Mouse (Mus musculus) limb, embryonic 14.5 days (tissue): ENCODE measurements around the gene Ksr2. TPM values are rescaled to one million over a fixed set of nuclear protein-coding genes. Genes with fewer than 3 reads are reported as not detected.
A peak's percentile ranks its signal among the peaks of the same experiment; 100 is the strongest.

ENCODE experiments used
- ATAC-seq: fragments of 200-750 bp; cut with Nextera tagmentation; 2 replicates; pipeline ENCODE4 v1.8.0; 2017; ENCODE audit warnings: low read depth, moderate number of reproducible peaks, moderate TSS enrichment; ENCODE audit not compliant: low FRiP score
- DNase-seq: peaks from one replicate; pipeline ENCODE4 v3.0.0-alpha.2; 2015; ENCODE audit warnings: low spot score
- H3K27ac ChIP-seq: fragments of 300-500 bp; sonication (generic); replicated peaks from 2 replicates; pipeline ENCODE4 v1.5.1; 2014; ENCODE audit warnings: low read depth, mild to moderate bottlenecking, low read length, moderate library complexity, mixed read lengths
- H3K27me3 ChIP-seq: fragments of 300-500 bp; sonication (generic); 2 replicates; pipeline ENCODE4 v1.6.1; 2014; ENCODE audit warnings: low read length, mixed read lengths; ENCODE audit not compliant: control insufficient read depth, insufficient read depth
- H3K36me3 ChIP-seq: fragments of 300-500 bp; sonication (generic); 2 replicates; pipeline ENCODE4 v1.6.1; 2014; ENCODE audit warnings: mild to moderate bottlenecking, low read length, moderate library complexity, mixed read lengths; ENCODE audit not compliant: control insufficient read depth, insufficient read depth
- H3K4me1 ChIP-seq: fragments of 300-500 bp; sonication (generic); 2 replicates; pipeline ENCODE4 v1.6.1; 2014; ENCODE audit warnings: antibody characterized with exemption, low read length, mixed read lengths; ENCODE audit not compliant: control insufficient read depth, insufficient read depth
- H3K4me2 ChIP-seq: fragments of 300-500 bp; sonication (generic); replicated peaks from 2 replicates; pipeline ENCODE4 v1.6.1; 2014; ENCODE audit warnings: low read depth, mild to moderate bottlenecking, low read length, moderate library complexity; ENCODE audit not compliant: severe bottlenecking
- H3K4me3 ChIP-seq: fragments of 300-500 bp; sonication (generic); replicated peaks from 2 replicates; pipeline ENCODE4 v1.5.1; 2014; ENCODE audit warnings: low read length
- H3K9ac ChIP-seq: fragments of 300-500 bp; sonication (generic); 2 replicates; pipeline ENCODE4 v1.6.1; 2014; ENCODE audit warnings: mild to moderate bottlenecking, low read depth, low read length, moderate library complexity; ENCODE audit not compliant: severe bottlenecking
- H3K9me3 ChIP-seq: fragments of 300-500 bp; sonication (generic); 2 replicates; pipeline ENCODE4 v1.6.1; 2016; ENCODE audit warnings: low read length; ENCODE audit not compliant: control insufficient read depth
- POLR2A ChIP-seq: fragments of 200-500 bp; IDR thresholded peaks from 2 replicates; pipeline ENCODE4 v1.8.0; 2012; ENCODE audit warnings: inconsistent platforms, mild to moderate bottlenecking, moderate library complexity, borderline replicate concordance; ENCODE audit not compliant: insufficient read depth, insufficient read length; ENCODE audit errors: extremely low read depth
- WGBS: fragments of 180-500 bp; shearing (Covaris S2); extraction: QIAGEN DNeasy Blood & Tissue Kit; methylation state at CpG from one replicate; pipeline ENCODE4 v1.1.7; 2014; 5-methylcytosine and 5-hydroxymethylcytosine counted together
- polyA plus RNA-seq, 2 experiments: library from polyadenylated mRNA; depleted of rRNA in 1 of 2; stranded (reverse) in 1 of 2; unstranded in 1 of 2; fragments of >200 nt; fragmentation: Nextera tagmentation in 1 of 2; extraction: Ambion mirVana in 1 of 2; gene quantifications; 2 replicates each; pipeline versions ENCODE4 v1.2.1 to v1.2.3; 2012 to 2014

Gene Ksr2
- polyA plus RNA-seq, 2 experiments, result 0.08 to 0.13 TPM

DNA sequence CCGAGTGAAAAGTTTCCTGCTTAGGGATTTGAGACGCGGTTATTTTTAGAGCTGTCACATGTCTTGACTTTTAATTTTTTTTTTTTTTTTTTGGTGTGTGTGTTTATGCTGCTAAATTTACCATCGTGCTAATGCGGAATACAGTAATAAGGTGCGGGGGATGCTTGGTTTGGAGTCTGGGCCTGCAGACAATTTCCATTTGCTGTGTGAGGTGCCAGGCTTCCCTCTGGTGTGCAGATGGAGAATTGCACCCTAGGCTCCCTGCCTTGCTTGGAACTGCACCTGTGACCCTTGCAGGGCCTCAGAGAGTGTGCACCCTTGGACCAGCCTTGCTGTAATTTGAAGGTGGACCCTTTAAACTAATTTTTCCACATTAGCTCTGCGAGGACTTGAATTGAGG lies 80.1 kb downstream of the Ksr2 start:
- H3K9me3 ChIP-seq, result no peaks in the 10 kb centered on the region
- peaks cover 5% of the 10 kb centered on the region; the same call in 1 of the 2 replicates for H3K4me1 ChIP-seq
- H3K36me3 ChIP-seq, result no peaks in the 10 kb centered on the region
- WGBS, result 23% methylated on average over 7 of the region's 7 CpGs
- no peak overlapping the region for H3K4me3 ChIP-seq
- H3K4me2 ChIP-seq, result no peak overlapping the region
- no peak overlapping the region for H3K27ac ChIP-seq
- peak; percentile 73 for ATAC-seq
- no peak overlapping the region for H3K9ac ChIP-seq
- no peaks in the 10 kb centered on the region for H3K27me3 ChIP-seq
- no peak for TF ChIP-seq POLR2A
- DNase-seq, result peak; percentile 72

DNA sequence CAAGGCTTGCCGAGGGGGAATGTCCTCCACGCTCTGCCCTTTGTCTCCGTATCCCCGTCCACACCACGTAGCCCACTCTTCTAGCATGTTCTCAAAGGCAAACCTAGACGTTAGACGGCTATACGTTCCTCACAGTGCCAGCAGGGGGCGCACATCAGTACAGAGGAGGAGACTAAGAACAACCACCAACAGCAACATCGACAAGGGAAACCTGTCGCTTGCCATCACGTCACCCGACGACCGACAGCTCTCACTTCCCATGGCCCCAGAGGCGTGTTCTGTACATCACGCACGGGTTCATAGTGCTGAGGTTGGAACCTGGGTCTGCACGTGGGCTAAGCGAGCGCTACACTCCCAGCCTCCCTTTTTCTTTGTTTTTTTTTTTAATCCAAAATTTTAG lies 83.3 kb downstream of the Ksr2 start:
- ATAC-seq, result no peak
- no peak overlapping the region for H3K4me2 ChIP-seq
- no peak for TF ChIP-seq POLR2A

DNA sequence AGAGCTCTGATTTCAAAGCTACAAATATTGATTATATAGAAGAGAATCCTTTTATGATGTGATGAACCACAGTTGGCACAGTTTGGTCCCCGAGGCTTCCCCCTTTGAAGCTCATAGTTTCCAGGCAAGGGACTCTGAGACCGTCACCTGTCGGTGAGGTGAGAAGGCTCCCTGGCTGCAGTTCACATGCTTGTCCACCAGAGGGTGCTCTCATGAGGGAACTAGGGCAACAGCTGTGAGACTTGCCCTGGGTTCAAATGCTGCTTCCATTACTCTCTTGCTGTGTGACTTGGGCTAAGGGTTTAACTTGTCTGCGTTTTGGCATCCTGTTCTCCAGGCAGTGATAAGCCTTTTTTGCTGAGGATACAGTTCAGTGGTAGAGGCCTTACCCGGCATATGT lies 88.8 kb downstream of the Ksr2 start:
- no peak overlapping the region for H3K4me3 ChIP-seq
- H3K9me3 ChIP-seq, result no peaks in the 10 kb centered on the region
- H3K4me2 ChIP-seq, result no peak overlapping the region
- no peaks in the 10 kb centered on the region for H3K4me1 ChIP-seq
- TF ChIP-seq POLR2A, result no peak
- WGBS, result 81% methylated on average over 5 of the region's 5 CpGs
- no peak overlapping the region for H3K27ac ChIP-seq
- H3K9ac ChIP-seq, result no peak overlapping the region
- no peaks in the 10 kb centered on the region for H3K36me3 ChIP-seq
- no peaks in the 10 kb centered on the region for H3K27me3 ChIP-seq
- ATAC-seq (no peak), DNase-seq (no peak)

More for the DNA sequence above, 83.3 kb downstream of the Ksr2 start:
- Histone ChIP-seq H3K9me3 (no peaks in the 10 kb centered on the region), H3K36me3 (no peaks in the 10 kb centered on the region), H3K4me3 (no peak overlapping the region), H3K27ac (no peak overlapping the region), H3K9ac (no peak overlapping the region), H3K4me1 (peaks cover 5% of the 10 kb centered on the region; the same call in 1 of the 2 replicates), H3K27me3 (no peaks in the 10 kb centered on the region)
- no peak for DNase-seq
- 61% methylated on average over 21 of the region's 21 CpGs for WGBS

DNA sequence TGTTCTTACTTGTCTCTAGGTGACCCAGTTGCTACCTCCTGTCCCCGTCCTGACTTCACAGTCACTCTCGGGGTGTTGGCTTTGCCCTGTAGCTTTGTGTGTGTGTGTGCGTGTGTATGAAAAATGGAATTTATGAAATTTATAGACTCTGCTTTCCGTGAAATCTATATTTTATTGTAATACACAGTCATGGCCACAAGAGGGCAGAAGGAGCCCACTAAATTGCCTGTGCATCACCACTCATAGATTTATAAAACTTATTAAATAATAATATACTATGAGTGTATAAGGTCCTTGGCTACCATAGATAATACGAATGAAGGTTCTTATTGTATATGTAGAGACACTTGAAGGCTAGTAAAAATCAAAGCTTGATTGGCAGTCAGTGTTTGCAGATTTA lies 90.6 kb downstream of the Ksr2 start:
- no peak overlapping the region for H3K4me3 ChIP-seq
- DNase-seq (no peak), ATAC-seq (no peak)
- H3K9me3 ChIP-seq, result no peaks in the 10 kb centered on the region
- no peaks in the 10 kb centered on the region for H3K36me3 ChIP-seq
- no peaks in the 10 kb centered on the region for H3K27me3 ChIP-seq
- no peak overlapping the region for H3K4me2 ChIP-seq
- H3K4me1 ChIP-seq, result no peaks in the 10 kb centered on the region
- H3K9ac ChIP-seq, result no peak overlapping the region
- no peak overlapping the region for H3K27ac ChIP-seq
- TF ChIP-seq POLR2A, result no peak
- 87% methylated on average over 5 of the region's 5 CpGs for WGBS

DNA sequence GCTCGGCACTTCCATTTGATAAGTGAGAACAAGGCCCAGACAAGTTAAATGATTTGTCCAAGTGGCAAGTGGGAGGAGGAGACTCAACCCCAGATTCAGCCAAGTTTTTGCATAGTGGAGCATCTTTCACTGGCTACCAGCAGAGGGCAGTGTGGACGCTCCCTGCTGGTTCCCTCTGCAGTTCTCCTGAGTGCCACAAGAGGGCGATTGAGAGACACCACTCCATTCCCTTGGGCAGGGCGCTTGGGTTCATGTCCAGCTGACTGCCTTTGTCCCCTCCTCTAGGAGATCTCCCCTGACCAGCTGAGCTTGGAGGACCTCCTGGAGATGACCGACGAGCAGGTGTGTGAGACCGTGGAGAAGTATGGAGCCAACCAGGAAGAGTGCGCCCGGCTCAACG lies 91.4 kb downstream of the Ksr2 start:
- no peak for ATAC-seq
- Histone ChIP-seq H3K36me3 (no peaks in the 10 kb centered on the region), H3K9me3 (no peaks in the 10 kb centered on the region), H3K27me3 (no peaks in the 10 kb centered on the region), H3K27ac (no peak overlapping the region), H3K9ac (no peak overlapping the region), H3K4me1 (no peaks in the 10 kb centered on the region), H3K4me2 (no peak overlapping the region), H3K4me3 (no peak overlapping the region)
- no peak for TF ChIP-seq POLR2A
- 73% methylated on average over 10 of the region's 10 CpGs for WGBS
- DNase-seq, result no peak

DNA sequence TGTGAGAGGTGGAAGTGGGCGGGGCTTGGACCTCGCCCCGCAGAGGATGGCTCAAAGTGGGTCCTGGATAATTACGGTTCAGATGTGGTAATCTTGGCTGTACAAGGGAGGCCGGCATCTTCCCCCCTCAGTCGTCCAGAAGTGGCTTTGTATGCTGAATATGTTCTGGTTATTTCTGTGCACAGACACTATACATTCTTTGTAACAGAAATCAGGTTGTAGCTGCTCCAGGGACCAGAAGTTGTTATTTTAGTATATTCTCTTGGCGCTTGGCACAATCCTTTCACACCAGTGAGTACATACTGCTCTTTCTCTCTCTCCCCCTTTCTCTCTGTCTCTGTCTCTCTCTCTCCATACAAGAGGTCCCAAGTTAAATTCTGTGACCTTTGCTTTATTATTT lies 92.0 kb downstream of the Ksr2 start:
- H3K9ac ChIP-seq, result no peak overlapping the region
- H3K27ac ChIP-seq, result no peak overlapping the region
- ATAC-seq (no peak), DNase-seq (no peak)
- H3K36me3 ChIP-seq, result no peaks in the 10 kb centered on the region
- no peaks in the 10 kb centered on the region for H3K9me3 ChIP-seq
- WGBS, result 65% methylated on average over 7 of the region's 7 CpGs
- H3K4me1 ChIP-seq, result no peaks in the 10 kb centered on the region
- TF ChIP-seq POLR2A, result no peak
- H3K4me2 ChIP-seq, result no peak overlapping the region
- H3K4me3 ChIP-seq, result no peak overlapping the region
- no peaks in the 10 kb centered on the region for H3K27me3 ChIP-seq
